Mouse (Mus musculus) liver, embryonic 14.5 days (tissue): Measurements from ENCODE around the gene Ftsj3. TPM values are rescaled to one million over a fixed set of nuclear protein-coding genes. Genes with fewer than 3 reads are reported as not detected.

Experiments used
- ATAC-seq: fragments of 200-750 bp; cut with Nextera tagmentation; 2 replicates; pipeline ENCODE4 v1.8.0; 2017; ENCODE audit warnings: moderate number of reproducible peaks, mild to moderate bottlenecking, moderate library complexity; ENCODE audit not compliant: insufficient read depth
- DNase-seq, 3 experiments: peaks; one replicate each; pipeline ENCODE4 v3.0.0-alpha.2; 2012 to 2013; ENCODE audit warnings: low read depth in 3 of 3, low spot score in 3 of 3
- H3K27ac ChIP-seq: fragments of 300-500 bp; sonication (generic); 2 replicates; pipeline ENCODE4 v1.5.1; 2014; ENCODE audit warnings: moderate library complexity, mild to moderate bottlenecking, control low read depth, inconsistent platforms
- H3K27me3 ChIP-seq: fragments of 300-500 bp; sonication (generic); 2 replicates; pipeline ENCODE4 v1.6.1; 2014; ENCODE audit warnings: mild to moderate bottlenecking, low read length, moderate library complexity; ENCODE audit not compliant: control insufficient read depth, insufficient read depth
- H3K36me3 ChIP-seq: fragments of 300-500 bp; sonication (generic); replicated peaks from 2 replicates; pipeline ENCODE4 v1.6.1; 2014; ENCODE audit warnings: low read depth; ENCODE audit not compliant: control insufficient read depth, insufficient read depth
- H3K4me1 ChIP-seq, 2 experiments: fragments of 200-500 bp in 1 of 2; fragments of 300-500 bp in 1 of 2; sonication (generic) in 1 of 2; replicated peaks; 2 replicates each; pipeline ENCODE4 v1.6.1; 2012 to 2014; ENCODE audit warnings: antibody characterized with exemption in 1 of 2, inconsistent platforms in 1 of 2, low read length in 1 of 2; ENCODE audit not compliant: control insufficient read depth in 2 of 2, insufficient read depth in 2 of 2
- H3K4me2 ChIP-seq: fragments of 300-500 bp; sonication (generic); 2 replicates; pipeline ENCODE4 v1.6.1; 2014; ENCODE audit warnings: low read depth, mild to moderate bottlenecking, control low read depth, moderate library complexity
- H3K4me3 ChIP-seq, 2 experiments: fragments of 200-500 bp in 1 of 2; fragments of 300-500 bp in 1 of 2; sonication (generic) in 1 of 2; 2 replicates each; pipeline ENCODE4 v1.5.1; 2012 to 2014; ENCODE audit warnings: low read depth in 2 of 2, low read length in 2 of 2, mild to moderate bottlenecking in 2 of 2, control low read depth in 1 of 2, inconsistent platforms in 1 of 2, moderate library complexity in 1 of 2; ENCODE audit not compliant: insufficient read depth in 1 of 2
- H3K9ac ChIP-seq: fragments of 300-500 bp; sonication (generic); replicated peaks from 2 replicates; pipeline ENCODE4 v1.6.1; 2014; ENCODE audit warnings: mild to moderate bottlenecking, control low read depth, moderate library complexity
- H3K9me3 ChIP-seq: fragments of 300-500 bp; sonication (generic); 2 replicates; pipeline ENCODE4 v1.6.1; 2016; ENCODE audit warnings: low read length, mixed read lengths; ENCODE audit not compliant: control insufficient read depth
- CTCF ChIP-seq: IDR thresholded peaks from 2 replicates; pipeline ENCODE4 v1.5.1; 2016; ENCODE audit warnings: antibody characterized with exemption, low read depth, control low read depth
- EP300 ChIP-seq: IDR thresholded peaks from 2 replicates; pipeline ENCODE4 v1.6.1; 2016; ENCODE audit warnings: antibody characterized with exemption, low read depth
- WGBS: fragments of 180-500 bp; shearing (Covaris S2); extraction: QIAGEN DNeasy Blood & Tissue Kit; methylation state at CpG from one replicate; pipeline ENCODE4 v1.1.7; 2014; ENCODE audit not compliant: insufficient replicate concordance; 5-methylcytosine and 5-hydroxymethylcytosine counted together
- polyA plus RNA-seq, 2 experiments: library from polyadenylated mRNA; depleted of rRNA in 1 of 2; stranded (reverse) in 1 of 2; unstranded in 1 of 2; fragments of >200 nt; fragmentation: Nextera tagmentation in 1 of 2; extraction: Ambion mirVana in 1 of 2; gene quantifications; 2 replicates each; pipeline versions ENCODE4 v1.2.1 to v1.2.3; 2012 to 2014

Ftsj3 gene
- polyA plus RNA-seq, 2 experiments: 25.7 to 36.8 TPM

DNA sequence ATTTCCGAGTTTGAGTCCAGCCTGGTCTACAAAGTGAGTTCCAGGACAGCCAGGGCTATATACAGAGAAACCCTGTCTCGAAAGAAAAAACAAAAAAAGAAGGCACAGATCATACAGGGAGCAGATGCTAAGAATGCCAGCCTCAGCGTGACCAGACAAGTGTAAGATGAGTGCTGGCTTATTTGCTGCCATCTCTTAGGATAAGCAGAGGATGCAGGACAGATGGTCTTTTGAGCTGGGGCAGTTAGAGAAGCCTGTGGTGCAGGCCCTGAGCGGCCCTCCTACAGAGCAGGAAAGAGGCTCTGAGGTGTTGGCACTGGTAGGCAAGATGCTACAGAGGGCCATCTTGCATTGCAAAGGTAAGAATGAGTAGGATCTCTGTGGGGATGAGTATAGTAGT is 27.5 kb upstream of the Ftsj3 start:
- H3K36me3 ChIP-seq: no peaks in the 10 kb centered on the region
- H3K27ac ChIP-seq: no peak overlapping the region
- ATAC-seq (no peak), DNase-seq (no peak)
- H3K4me2 ChIP-seq: no peak overlapping the region
- H3K27me3 ChIP-seq: no peaks in the 10 kb centered on the region
- H3K4me3 ChIP-seq: no peak overlapping the region
- no peaks in the 10 kb centered on the region for H3K4me1 ChIP-seq
- TF ChIP-seq EP300 (no peak), CTCF (no peak)
- H3K9ac ChIP-seq: no peak overlapping the region
- WGBS: 49% methylated on average over 4 of the region's 4 CpGs
- H3K9me3 ChIP-seq: no peaks in the 10 kb centered on the region

DNA sequence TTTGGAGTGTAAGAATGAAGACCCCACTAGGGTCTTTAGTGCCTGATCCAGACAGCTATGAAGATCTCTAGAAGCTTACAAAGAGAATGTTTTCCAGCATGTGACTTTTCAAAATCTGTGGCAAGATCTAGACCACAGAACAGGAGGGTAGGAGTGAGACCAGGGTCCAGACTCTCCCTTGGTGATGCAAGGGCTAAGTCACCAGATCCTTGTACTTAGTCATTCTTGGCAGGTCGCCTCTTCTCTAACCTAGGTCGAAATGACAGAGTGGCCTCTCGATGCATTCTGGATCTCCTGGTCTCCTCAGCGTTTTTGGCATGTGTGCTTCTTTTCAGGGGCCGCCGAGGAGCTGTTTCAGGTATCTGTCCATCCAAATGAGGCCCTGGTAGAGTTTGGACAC is 26.6 kb upstream of the Ftsj3 start:
- H3K27me3 ChIP-seq: no peaks in the 10 kb centered on the region
- no peaks in the 10 kb centered on the region for H3K4me1 ChIP-seq
- DNase-seq (no peak), ATAC-seq (no peak)
- 69% methylated on average over 6 of the region's 6 CpGs for WGBS
- no peak overlapping the region for H3K27ac ChIP-seq
- TF ChIP-seq EP300: no peak
- TF ChIP-seq CTCF: no peak
- H3K4me2 ChIP-seq: no peak overlapping the region
- H3K4me3 ChIP-seq: no peak overlapping the region
- no peak overlapping the region for H3K9ac ChIP-seq
- H3K36me3 ChIP-seq: no peaks in the 10 kb centered on the region
- no peaks in the 10 kb centered on the region for H3K9me3 ChIP-seq

DNA sequence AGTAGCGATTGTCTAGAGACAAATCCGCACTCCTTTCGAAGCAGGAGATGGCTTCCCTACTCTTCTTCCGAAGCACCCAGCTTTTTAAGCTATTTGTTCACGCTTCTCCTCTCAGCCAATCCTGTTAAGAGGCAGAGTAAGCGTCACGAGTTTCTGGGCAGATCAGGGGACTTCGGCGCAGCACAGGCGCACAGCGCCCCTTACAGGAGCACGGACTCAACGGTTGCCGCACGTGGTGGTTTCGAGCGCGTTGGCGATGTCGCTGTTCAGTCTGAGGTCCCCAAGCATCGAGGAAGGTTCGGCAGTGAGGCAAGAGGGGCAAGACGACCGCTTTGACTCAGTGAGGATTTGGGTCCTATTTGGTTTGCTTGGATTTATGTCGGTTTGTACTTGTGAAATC is 20.6 kb upstream of the Ftsj3 start, which contains the start of gene Tcam1:
Tcam1 (plus strand) TSS at position 219 of the 400 bp plus-strand sequence.
- Histone ChIP-seq H3K9ac (no peak within 1 kb of the TSS), H3K9me3 (no peaks in the 10 kb centered on the region), H3K4me2 (peak within 1 kb of the TSS; percentile 38), H3K4me3 (no peak within 1 kb of the TSS), H3K27me3 (no peaks in the 10 kb centered on the region), H3K4me1 (peaks cover 6 to 22% of the 10 kb centered on the region in 2 experiments), H3K36me3 (no peaks in the 10 kb centered on the region), H3K27ac (no peak within 1 kb of the TSS)
- WGBS: 4% methylated on average over 25 of the region's 25 CpGs
- ATAC-seq (no peak), DNase-seq (peak; percentile 77 to 83 (median 78))
- TF ChIP-seq EP300 (no peak), CTCF (peak; percentile 91)

- no peak for DNase-seq
- TF ChIP-seq EP300 (no peak), CTCF (no peak)
- Histone ChIP-seq H3K9ac (no peak overlapping the region), H3K4me3 (no peak overlapping the region), H3K27ac (no peak overlapping the region), H3K4me2 (no peak overlapping the region), H3K4me1 (peaks cover 11 to 30% of the 10 kb centered on the region in 2 experiments), H3K36me3 (no peaks in the 10 kb centered on the region), H3K9me3 (no peaks in the 10 kb centered on the region), H3K27me3 (no peaks in the 10 kb centered on the region)
- ATAC-seq: no peak
- whole genome bisulfite sequencing: 82% methylated on average over 7 of the region's 7 CpGs
Observed at GRCm38 (mm10) chr11:106274971-106275411, 19.1 kb upstream of the Ftsj3 start.

DNA sequence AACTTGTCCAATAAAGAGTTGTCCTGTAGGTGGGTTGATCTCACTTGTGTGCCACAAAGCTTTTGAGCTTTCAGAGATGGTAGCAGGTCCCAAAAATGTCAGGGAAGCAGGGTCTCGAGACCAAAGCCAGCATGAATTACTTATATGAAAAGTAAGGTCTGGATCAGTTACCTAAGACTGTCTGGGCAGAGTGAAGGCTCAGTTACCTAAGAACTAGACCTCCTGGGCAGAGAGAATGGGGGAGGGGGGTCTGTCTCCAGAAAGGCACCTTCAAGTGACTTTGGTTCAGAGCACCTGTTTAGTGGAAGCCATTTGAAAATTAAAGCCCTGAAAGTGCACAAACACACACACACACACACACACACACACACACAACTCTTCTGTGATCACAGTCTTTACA is 18.5 kb upstream of the Ftsj3 start:
- TF ChIP-seq CTCF: no peak
- TF ChIP-seq EP300: no peak
- H3K4me1 ChIP-seq: peaks cover 13 to 30% of the 10 kb centered on the region in 2 experiments
- H3K27me3 ChIP-seq: no peaks in the 10 kb centered on the region
- no peak overlapping the region for H3K9ac ChIP-seq
- no peak overlapping the region for H3K4me2 ChIP-seq
- 65% methylated on average over 1 of the region's 1 CpGs for WGBS
- H3K4me3 ChIP-seq: no peak overlapping the region
- H3K36me3 ChIP-seq: no peaks in the 10 kb centered on the region
- ATAC-seq (no peak), DNase-seq (no peak)
- no peak overlapping the region for H3K27ac ChIP-seq
- no peaks in the 10 kb centered on the region for H3K9me3 ChIP-seq
